In genomic region chr7:89253772-89254171, GRCm38 (mm10) we compare ENCODE assay signal across 27 mouse cellular contexts.
"Had no signal": no experiment of that assay in that cellular context is flagged by ENCODE, and none has a peak within 500 bp of the region (broad histone marks: within the 10 kb centered on the region; RNA-seq: fewer than 3 reads in every experiment).

No protein-coding gene starts in this region.

- H3K4me3 ChIP-seq: gastrocnemius, adult 2 months; heart, embryonic 10.5 days; heart, embryonic 12.5 days; hindbrain, embryonic 10.5 days; hindbrain, embryonic 12.5 days; kidney, embryonic 15.5 days; limb, embryonic 13.5 days; limb, embryonic 15.5 days; liver, embryonic 12.5 days had no signal

- ATAC-seq: hindbrain, embryonic 16.5 days; intestine, embryonic 16.5 days; liver, embryonic 12.5 days had no signal

- H3K27ac ChIP-seq: gastrocnemius, adult 2 months; heart, embryonic 10.5 days; hindbrain, embryonic 10.5 days; hindbrain, embryonic 12.5 days; hindbrain, embryonic 14.5 days; kidney, embryonic 15.5 days; kidney, postnatal 0 days; limb, embryonic 13.5 days; limb, embryonic 15.5 days; liver, embryonic 12.5 days; liver, embryonic 14.5 days had no signal

- DNase-seq: gastrocnemius, adult 2 months; gastrocnemius, postnatal 10 days; gastrocnemius, postnatal 25 days; heart, adult 18-20 months; heart, postnatal 10 days; heart, postnatal 4 days; kidney, adult 11 months; kidney, adult 2 months; kidney, adult 9 months; kidney, postnatal 14 days; kidney, postnatal 36 days; layer of hippocampus, adult 9-11 months; layer of hippocampus, postnatal 36 days; left cerebral cortex, postnatal 4 days had no signal
